Mouse (Mus musculus): ENCODE measurements at regions not wholly inside any gene's neighbourhood (a gene's known extent, or its start where the extent isn't known, plus 50 kb on each side); places are given as distances from the start of the nearest gene placed in this dataset.

DNA sequence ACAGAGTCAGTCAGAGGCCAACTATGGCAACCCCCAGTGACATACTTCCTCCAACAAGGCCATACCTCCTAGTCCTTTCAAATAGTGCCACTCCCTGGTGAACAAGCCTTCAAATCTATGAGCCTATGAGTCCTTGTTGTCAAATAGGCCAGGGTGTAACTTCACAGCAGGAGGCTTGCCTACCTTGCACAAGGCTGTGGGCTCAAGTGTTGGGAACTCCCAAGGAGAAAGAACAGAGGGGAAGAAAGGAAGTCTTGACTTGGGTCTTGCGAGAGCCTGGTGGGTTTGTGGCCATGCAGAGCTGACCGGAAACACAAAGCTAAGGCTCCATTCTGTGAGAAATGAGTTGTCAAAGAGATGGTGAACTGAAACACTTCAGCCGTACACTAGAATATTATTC lies 154.6 kb upstream of the Spdye4c start:
- Histone ChIP-seq H3K9me3 (ENCODE audit: control insufficient read depth, low read length) (no peaks in the 10 kb centered on the region), H3K4me1 (ENCODE audit: control insufficient read depth, insufficient read depth, low read length) (no peaks in the 10 kb centered on the region), H3K27me3 (ENCODE audit: control insufficient read depth, insufficient read depth, low read length) (no peaks in the 10 kb centered on the region), H3K9ac (ENCODE audit: low read depth, low read length, severe bottlenecking) (no peak overlapping the region), H3K36me3 (ENCODE audit: control insufficient read depth, insufficient read depth, low read length) (no peaks in the 10 kb centered on the region), H3K27ac (replicated peaks; ENCODE audit: low read depth, low read length) (no peak overlapping the region), H3K4me3 (replicated peaks; ENCODE audit: low read length) (no peak overlapping the region), H3K4me2 (replicated peaks; ENCODE audit: low read depth, low read length, severe bottlenecking) (no peak overlapping the region)
- WGBS: 93% methylated on average over 3 of the region's 3 CpGs
- DNase-seq (ENCODE audit: low spot score): no peak
- no peak for TF ChIP-seq POLR2A (IDR thresholded peaks at IDR 0.05; ENCODE audit: borderline replicate concordance, extremely low read depth, insufficient read depth, insufficient read length)
- no peak for ATAC-seq (ENCODE audit: low FRiP score, low read depth)

DNA sequence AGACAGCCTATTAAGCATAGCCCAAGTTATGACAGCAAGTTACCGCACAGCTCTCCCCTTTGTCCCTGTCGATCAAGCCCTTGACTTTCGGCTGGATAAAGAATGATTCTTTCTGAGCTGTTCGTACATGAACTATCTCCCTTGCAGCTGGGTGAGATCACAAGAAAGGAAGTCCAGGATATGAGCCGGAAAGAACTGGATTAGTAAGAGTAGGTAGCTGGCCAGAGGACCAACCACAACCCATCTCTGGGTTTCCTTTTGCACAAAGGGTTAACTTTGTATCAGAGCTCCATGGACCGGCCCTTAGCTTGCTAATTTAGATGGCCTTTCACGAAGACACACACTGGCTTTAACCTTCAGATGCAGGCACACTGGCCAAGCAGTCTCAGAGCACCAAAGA lies 153.3 kb upstream of the Spdye4c start:
- Histone ChIP-seq H3K4me3 (replicated peaks; ENCODE audit: low read length) (no peak overlapping the region), H3K9me3 (ENCODE audit: control insufficient read depth, low read length) (no peaks in the 10 kb centered on the region), H3K4me2 (replicated peaks; ENCODE audit: low read depth, low read length, severe bottlenecking) (no peak overlapping the region), H3K9ac (ENCODE audit: low read depth, low read length, severe bottlenecking) (no peak overlapping the region), H3K27me3 (ENCODE audit: control insufficient read depth, insufficient read depth, low read length) (no peaks in the 10 kb centered on the region), H3K27ac (replicated peaks; ENCODE audit: low read depth, low read length) (no peak overlapping the region), H3K36me3 (ENCODE audit: control insufficient read depth, insufficient read depth, low read length) (no peaks in the 10 kb centered on the region), H3K4me1 (ENCODE audit: control insufficient read depth, insufficient read depth, low read length) (no peaks in the 10 kb centered on the region)
- ATAC-seq (ENCODE audit: low FRiP score, low read depth): no peak
- DNase-seq (ENCODE audit: low spot score): no peak
- TF ChIP-seq POLR2A (IDR thresholded peaks at IDR 0.05; ENCODE audit: borderline replicate concordance, extremely low read depth, insufficient read depth, insufficient read length): no peak
- 62% methylated on average over 7 of the region's 7 CpGs for WGBS

DNA sequence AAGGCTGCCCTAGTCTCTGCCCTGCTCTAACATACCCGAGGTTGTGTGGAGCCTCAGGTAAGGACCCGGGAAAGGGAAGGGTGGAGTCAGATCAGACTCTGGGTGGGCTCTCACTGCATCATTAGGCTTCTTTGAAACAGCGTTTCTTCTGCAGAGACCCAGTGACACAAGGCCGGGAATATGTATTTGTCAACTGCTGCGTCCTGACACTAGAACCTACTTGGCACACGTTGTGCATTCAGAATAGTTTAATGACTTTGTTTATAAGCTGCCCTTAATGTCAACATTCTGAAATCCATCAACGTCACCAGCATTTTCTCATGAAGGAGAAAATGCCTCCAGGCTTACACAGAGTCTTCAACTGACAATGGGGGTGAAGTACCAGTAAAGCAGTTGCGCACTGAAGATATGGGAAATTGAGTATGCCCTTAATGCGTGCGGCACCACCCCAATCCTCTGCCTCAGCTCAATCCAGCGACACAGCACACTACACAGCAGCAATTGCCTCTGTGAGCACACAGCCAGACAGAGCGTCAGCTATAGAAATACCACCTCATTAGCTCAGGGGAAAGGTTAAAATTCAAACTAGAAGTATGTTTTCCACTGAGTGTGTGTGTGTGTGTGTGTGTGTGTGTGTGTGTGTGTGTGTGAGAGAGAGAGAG lies 152.7 kb upstream of the Spdye4c start:
- WGBS: 47% methylated on average over 12 of the region's 12 CpGs
- no peak for DNase-seq (ENCODE audit: low spot score)
- no peak for TF ChIP-seq POLR2A (IDR thresholded peaks at IDR 0.05; ENCODE audit: borderline replicate concordance, extremely low read depth, insufficient read depth, insufficient read length)
- Histone ChIP-seq H3K27ac (replicated peaks; ENCODE audit: low read depth, low read length) (no peak overlapping the region), H3K4me3 (replicated peaks; ENCODE audit: low read length) (no peak overlapping the region), H3K4me2 (replicated peaks; ENCODE audit: low read depth, low read length, severe bottlenecking) (no peak overlapping the region), H3K27me3 (ENCODE audit: control insufficient read depth, insufficient read depth, low read length) (no peaks in the 10 kb centered on the region), H3K4me1 (ENCODE audit: control insufficient read depth, insufficient read depth, low read length) (no peaks in the 10 kb centered on the region), H3K9me3 (ENCODE audit: control insufficient read depth, low read length) (no peaks in the 10 kb centered on the region), H3K36me3 (ENCODE audit: control insufficient read depth, insufficient read depth, low read length) (no peaks in the 10 kb centered on the region), H3K9ac (ENCODE audit: low read depth, low read length, severe bottlenecking) (no peak overlapping the region)
- ATAC-seq (ENCODE audit: low FRiP score, low read depth): no peak

DNA sequence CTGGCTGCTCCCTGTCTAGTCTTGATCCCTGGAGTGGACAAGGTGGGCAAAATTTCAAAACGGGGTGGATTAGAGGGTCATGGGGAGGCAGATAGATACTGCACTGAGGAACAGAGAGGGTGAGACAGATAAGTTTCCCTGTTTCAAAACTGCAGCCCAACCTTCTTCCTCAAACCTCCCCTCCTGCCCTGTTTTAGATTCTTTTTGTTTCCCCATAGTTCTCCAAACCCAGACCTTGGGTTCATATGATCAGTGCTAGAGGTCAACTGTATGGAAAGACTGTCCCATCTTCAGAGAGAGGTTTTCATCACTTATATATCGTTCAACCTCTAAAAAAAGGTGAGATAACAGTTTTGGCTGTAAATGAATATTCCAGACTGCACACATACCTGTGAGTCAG lies 152.1 kb upstream of the Spdye4c start:
- Histone ChIP-seq H3K36me3 (ENCODE audit: control insufficient read depth, insufficient read depth, low read length) (no peaks in the 10 kb centered on the region), H3K4me2 (replicated peaks; ENCODE audit: low read depth, low read length, severe bottlenecking) (no peak overlapping the region), H3K9me3 (ENCODE audit: control insufficient read depth, low read length) (no peaks in the 10 kb centered on the region), H3K9ac (ENCODE audit: low read depth, low read length, severe bottlenecking) (no peak overlapping the region), H3K27ac (replicated peaks; ENCODE audit: low read depth, low read length) (no peak overlapping the region), H3K27me3 (ENCODE audit: control insufficient read depth, insufficient read depth, low read length) (no peaks in the 10 kb centered on the region), H3K4me1 (ENCODE audit: control insufficient read depth, insufficient read depth, low read length) (no peaks in the 10 kb centered on the region), H3K4me3 (replicated peaks; ENCODE audit: low read length) (no peak overlapping the region)
- DNase-seq (ENCODE audit: low spot score) (no peak), ATAC-seq (ENCODE audit: low FRiP score, low read depth) (no peak)
- TF ChIP-seq POLR2A (IDR thresholded peaks at IDR 0.05; ENCODE audit: borderline replicate concordance, extremely low read depth, insufficient read depth, insufficient read length): no peak
- WGBS: 81% methylated on average over 2 of the region's 2 CpGs

DNA sequence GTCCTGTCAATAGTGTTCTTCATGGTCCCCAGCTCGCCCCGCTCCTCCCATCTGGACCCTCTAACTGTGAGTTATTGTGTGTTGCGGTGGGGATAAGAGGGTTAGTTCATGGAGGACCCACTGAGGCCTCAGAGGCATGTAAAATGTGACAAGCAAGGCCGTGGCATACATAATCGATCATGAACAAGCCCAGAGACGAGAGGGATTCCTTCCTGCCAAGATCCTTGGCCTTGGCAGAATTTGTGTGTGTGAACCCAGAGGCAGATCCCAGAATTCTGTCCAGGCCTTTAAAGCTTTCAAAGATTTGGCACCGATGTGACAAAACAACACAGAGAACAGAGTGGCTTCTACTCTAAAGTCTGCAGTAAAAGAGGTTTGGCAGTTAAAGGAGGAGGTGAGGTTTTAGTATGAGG lies 146.4 kb upstream of the Spdye4c start:
- H3K4me3 ChIP-seq (replicated peaks; ENCODE audit: low read length): no peak overlapping the region
- no peak overlapping the region for H3K9ac ChIP-seq (ENCODE audit: low read depth, low read length, severe bottlenecking)
- H3K4me1 ChIP-seq (ENCODE audit: control insufficient read depth, insufficient read depth, low read length): peaks cover 5% of the 10 kb centered on the region
- no peak overlapping the region for H3K4me2 ChIP-seq (replicated peaks; ENCODE audit: low read depth, low read length, severe bottlenecking)
- H3K9me3 ChIP-seq (ENCODE audit: control insufficient read depth, low read length): no peaks in the 10 kb centered on the region
- no peak for DNase-seq (ENCODE audit: low spot score)
- no peak for TF ChIP-seq POLR2A (IDR thresholded peaks at IDR 0.05; ENCODE audit: borderline replicate concordance, extremely low read depth, insufficient read depth, insufficient read length)
- no peaks in the 10 kb centered on the region for H3K36me3 ChIP-seq (ENCODE audit: control insufficient read depth, insufficient read depth, low read length)
- ATAC-seq (ENCODE audit: low FRiP score, low read depth): no peak; the same call in 1 of the 2 replicates
- no peak overlapping the region for H3K27ac ChIP-seq (replicated peaks; ENCODE audit: low read depth, low read length)
- 71% methylated on average over 7 of the region's 7 CpGs for WGBS
- H3K27me3 ChIP-seq (ENCODE audit: control insufficient read depth, insufficient read depth, low read length): no peaks in the 10 kb centered on the region

DNA sequence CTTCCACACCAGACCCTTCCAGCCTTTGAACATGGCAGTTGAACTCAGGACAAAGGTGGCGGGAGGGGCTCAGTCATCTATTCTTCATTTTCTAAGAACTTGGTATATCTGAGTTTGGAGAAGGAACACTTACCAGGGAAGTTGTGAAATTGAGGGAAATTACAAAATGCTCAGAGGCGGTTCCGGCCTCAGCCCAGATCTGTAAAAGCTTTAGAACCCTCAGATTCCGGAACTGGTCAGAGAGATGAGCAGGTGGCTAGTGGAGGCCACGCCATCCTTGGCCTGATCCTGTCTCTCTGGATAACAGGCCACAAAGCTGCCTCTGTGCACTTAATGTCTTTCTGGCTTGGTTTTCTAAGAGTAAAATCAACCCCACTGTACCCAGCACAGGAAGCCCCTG lies 145.6 kb upstream of the Spdye4c start:
- no peaks in the 10 kb centered on the region for H3K36me3 ChIP-seq (ENCODE audit: control insufficient read depth, insufficient read depth, low read length)
- ATAC-seq (ENCODE audit: low FRiP score, low read depth) (no peak), DNase-seq (ENCODE audit: low spot score) (no peak)
- H3K4me3 ChIP-seq (replicated peaks; ENCODE audit: low read length): no peak overlapping the region
- WGBS: 89% methylated on average over 5 of the region's 5 CpGs
- H3K27ac ChIP-seq (replicated peaks; ENCODE audit: low read depth, low read length): no peak overlapping the region
- no peak overlapping the region for H3K9ac ChIP-seq (ENCODE audit: low read depth, low read length, severe bottlenecking)
- no peaks in the 10 kb centered on the region for H3K27me3 ChIP-seq (ENCODE audit: control insufficient read depth, insufficient read depth, low read length)
- H3K4me2 ChIP-seq (replicated peaks; ENCODE audit: low read depth, low read length, severe bottlenecking): no peak overlapping the region
- H3K4me1 ChIP-seq (ENCODE audit: control insufficient read depth, insufficient read depth, low read length): peaks cover 5% of the 10 kb centered on the region
- no peaks in the 10 kb centered on the region for H3K9me3 ChIP-seq (ENCODE audit: control insufficient read depth, low read length)
- TF ChIP-seq POLR2A (IDR thresholded peaks at IDR 0.05; ENCODE audit: borderline replicate concordance, extremely low read depth, insufficient read depth, insufficient read length): no peak

Data from limb, embryonic 14.5 days (tissue).